Mouse (Mus musculus) forebrain, embryonic 11.5 days (tissue): ENCODE results near the gene Pawr. TPM values are rescaled to one million over a fixed set of nuclear protein-coding genes. Genes with fewer than 3 reads are reported as not detected.

Experiments
- ATAC-seq: fragments of 200-750 bp; cut with Nextera tagmentation; replicated peaks from 2 replicates; pipeline ENCODE4 v1.8.0; 2017; ENCODE audit warnings: moderate TSS enrichment; ENCODE audit not compliant: low FRiP score
- DNase-seq: peaks from one replicate; pipeline ENCODE4 v3.0.0-alpha.2; 2017; ENCODE audit warnings: low spot score
- H3K27ac ChIP-seq: fragments of 300-500 bp; sonication (generic); 2 replicates; pipeline ENCODE4 v1.5.1; 2014; ENCODE audit warnings: low read depth, low read length
- H3K27me3 ChIP-seq: fragments of 300-500 bp; sonication (generic); 2 replicates; pipeline ENCODE4 v1.6.1; 2014; ENCODE audit warnings: mild to moderate bottlenecking, low read length, mixed read lengths; ENCODE audit not compliant: control insufficient read depth, insufficient read depth
- H3K36me3 ChIP-seq: fragments of 300-500 bp; sonication (generic); 2 replicates; pipeline ENCODE4 v1.6.1; 2014; ENCODE audit warnings: mild to moderate bottlenecking, low read length, moderate library complexity, mixed read lengths; ENCODE audit not compliant: control insufficient read depth, insufficient read depth
- H3K4me1 ChIP-seq: fragments of 300-500 bp; sonication (generic); replicated peaks from 2 replicates; pipeline ENCODE4 v1.6.1; 2014; ENCODE audit warnings: low read length, mixed read lengths; ENCODE audit not compliant: control insufficient read depth, insufficient read depth
- H3K4me2 ChIP-seq: fragments of 300-500 bp; sonication (generic); 2 replicates; pipeline ENCODE4 v1.6.1; 2014; ENCODE audit warnings: low read depth, mild to moderate bottlenecking, low read length, moderate library complexity, mixed read lengths; ENCODE audit not compliant: severe bottlenecking
- H3K4me3 ChIP-seq: fragments of 300-500 bp; sonication (generic); 2 replicates; pipeline ENCODE4 v1.5.1; 2014; ENCODE audit warnings: low read depth, low read length
- H3K9ac ChIP-seq: fragments of 300-500 bp; sonication (generic); 2 replicates; pipeline ENCODE4 v1.6.1; 2014; ENCODE audit warnings: low read length
- H3K9me3 ChIP-seq: fragments of 300-500 bp; sonication (generic); 2 replicates; pipeline ENCODE4 v1.6.1; 2016; ENCODE audit warnings: low read length, mixed read lengths; ENCODE audit not compliant: control insufficient read depth
- WGBS: fragments of 180-500 bp; shearing (Covaris S2); extraction: QIAGEN DNeasy Blood & Tissue Kit; methylation state at CpG from one replicate; pipeline ENCODE4 v1.1.7; 2014; 5-methylcytosine and 5-hydroxymethylcytosine counted together
- polyA plus RNA-seq: library from polyadenylated mRNA; unstranded; fragments of >200 nt; fragmentation: Nextera tagmentation; extraction: Ambion mirVana; gene quantifications from 2 replicates; pipeline ENCODE4 v1.2.1, GENCODE M21; 2014

The Pawr gene
- polyA plus RNA-seq, 1 experiment from 2014 or later, result 18.3 TPM

DNA sequence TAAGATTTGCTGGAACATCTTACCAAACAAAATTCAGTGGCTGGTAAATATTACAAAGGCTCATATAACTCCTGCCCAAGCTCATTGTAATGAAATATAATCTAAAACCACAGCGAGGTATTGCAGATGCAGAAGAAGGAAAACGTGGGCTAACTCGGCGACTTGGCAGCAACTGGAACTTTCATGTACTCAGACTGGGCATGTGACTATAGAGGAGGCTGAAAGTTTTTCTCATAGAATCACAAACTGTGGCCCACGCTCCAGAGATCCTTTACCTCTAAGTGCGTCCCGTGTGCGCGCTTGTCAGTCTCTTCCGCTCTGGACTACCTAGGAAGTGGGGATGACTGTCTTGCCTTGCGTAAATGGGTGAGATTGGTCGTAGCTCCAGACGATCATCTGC lies 41.9 kb upstream of the Pawr start:
- no peak for ATAC-seq
- no peaks in the 10 kb centered on the region for H3K9me3 ChIP-seq
- H3K9ac ChIP-seq, result no peak overlapping the region
- H3K27me3 ChIP-seq, result no peaks in the 10 kb centered on the region
- H3K27ac ChIP-seq, result no peak overlapping the region
- H3K4me3 ChIP-seq, result no peak overlapping the region
- DNase-seq, result no peak
- H3K4me2 ChIP-seq, result no peak overlapping the region
- H3K36me3 ChIP-seq, result no peaks in the 10 kb centered on the region
- H3K4me1 ChIP-seq, result no peaks in the 10 kb centered on the region
- 97% methylated on average over 13 of the region's 13 CpGs for WGBS

DNA sequence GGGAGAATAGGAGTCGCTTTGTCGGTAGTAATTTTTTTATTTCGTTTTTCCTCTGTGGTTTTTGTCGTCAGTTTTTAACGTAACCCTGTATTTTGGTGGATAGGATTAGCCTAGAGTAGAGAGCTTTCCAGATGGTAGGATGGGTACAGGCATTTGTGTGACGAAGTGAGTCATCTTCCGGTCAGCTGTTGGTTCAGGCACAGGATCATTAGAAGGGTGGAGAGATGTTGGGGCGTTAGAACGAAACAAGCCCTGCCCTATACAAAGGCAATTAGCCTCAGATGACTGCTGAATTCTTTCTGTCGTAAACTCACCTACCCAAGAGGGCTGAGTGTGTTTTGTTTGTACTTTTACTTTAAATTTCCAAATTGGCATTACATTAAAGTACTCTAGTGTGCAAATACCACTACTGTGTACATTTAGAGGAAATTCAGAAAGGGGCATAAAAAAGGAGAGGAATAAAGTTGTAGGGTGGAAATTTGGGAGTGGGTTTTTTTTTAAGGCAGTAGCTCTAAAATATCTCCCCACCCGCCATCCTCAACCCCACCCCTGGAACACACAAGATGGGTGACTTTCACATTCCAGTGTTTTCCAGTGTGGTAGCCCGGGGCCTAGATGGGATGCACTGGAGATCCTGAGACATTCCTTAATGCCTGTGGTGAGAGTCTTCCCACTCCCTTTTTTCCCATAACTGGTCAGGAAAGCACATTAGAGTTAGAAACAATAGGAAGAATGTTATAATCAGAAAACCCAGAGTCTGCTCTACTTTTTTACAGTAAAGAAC lies 40.0 kb upstream of the Pawr start:
- no peaks in the 10 kb centered on the region for H3K9me3 ChIP-seq
- no peaks in the 10 kb centered on the region for H3K4me1 ChIP-seq
- WGBS, result 90% methylated on average over 12 of the region's 12 CpGs
- no peak overlapping the region for H3K27ac ChIP-seq
- ATAC-seq (no peak), DNase-seq (no peak)
- H3K36me3 ChIP-seq, result no peaks in the 10 kb centered on the region
- H3K4me3 ChIP-seq, result no peak overlapping the region
- no peak overlapping the region for H3K9ac ChIP-seq
- H3K4me2 ChIP-seq, result no peak overlapping the region
- no peaks in the 10 kb centered on the region for H3K27me3 ChIP-seq

DNA sequence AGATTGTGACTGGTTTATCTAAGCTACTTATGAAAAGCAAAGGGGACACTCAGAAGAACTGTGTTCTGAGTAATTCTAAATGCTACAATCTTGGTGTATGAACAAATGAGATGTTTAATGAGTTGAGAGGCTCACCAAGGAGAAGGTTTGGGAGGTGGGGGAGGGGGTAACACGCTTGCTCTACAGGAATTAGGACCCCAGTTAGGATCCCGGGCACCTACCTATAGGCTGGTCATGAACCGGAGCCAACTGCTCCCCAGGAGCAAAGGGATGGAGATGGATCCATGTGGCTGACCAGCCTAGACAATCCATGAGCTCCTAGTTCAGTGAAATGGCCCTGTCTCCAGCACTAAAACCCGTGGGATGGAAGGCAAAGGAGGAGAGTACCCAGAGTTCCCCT lies 39.3 kb upstream of the Pawr start:
- no peak overlapping the region for H3K4me3 ChIP-seq
- no peaks in the 10 kb centered on the region for H3K9me3 ChIP-seq
- no peak overlapping the region for H3K4me2 ChIP-seq
- H3K27ac ChIP-seq, result no peak overlapping the region
- no peaks in the 10 kb centered on the region for H3K27me3 ChIP-seq
- DNase-seq, result no peak
- no peaks in the 10 kb centered on the region for H3K4me1 ChIP-seq
- ATAC-seq, result no peak
- no peak overlapping the region for H3K9ac ChIP-seq
- H3K36me3 ChIP-seq, result no peaks in the 10 kb centered on the region
- WGBS, result 83% methylated on average over 4 of the region's 4 CpGs

DNA sequence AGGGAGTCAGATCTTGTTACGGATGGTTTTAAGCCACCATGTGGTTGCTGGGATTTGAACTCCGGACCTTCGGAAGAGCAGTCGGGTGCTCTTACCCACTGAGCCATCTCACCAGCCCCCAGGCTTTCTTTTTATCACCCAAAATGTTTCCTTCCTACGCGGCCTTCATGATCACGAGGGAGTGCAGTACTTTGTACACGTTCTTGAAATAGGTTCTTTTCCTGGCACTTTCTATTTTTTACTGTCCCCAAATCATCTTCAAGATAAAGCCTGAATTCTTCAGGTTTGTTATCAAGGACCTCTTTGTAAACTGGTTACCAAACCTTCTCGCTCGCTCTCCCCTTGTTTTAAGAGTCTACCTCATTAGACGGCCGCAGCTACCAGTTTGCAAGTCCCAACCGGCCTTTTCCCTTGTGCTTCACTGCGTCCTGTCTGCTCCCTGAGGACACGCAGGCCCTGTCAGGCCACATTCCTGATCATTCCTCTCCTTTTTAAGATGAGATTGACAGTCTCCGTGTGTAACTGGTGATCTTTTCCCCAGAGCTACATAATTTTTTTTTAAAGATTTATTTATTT lies 38.2 kb upstream of the Pawr start:
- Histone ChIP-seq H3K27ac (no peak overlapping the region), H3K4me1 (no peaks in the 10 kb centered on the region), H3K36me3 (no peaks in the 10 kb centered on the region), H3K27me3 (no peaks in the 10 kb centered on the region), H3K9me3 (no peaks in the 10 kb centered on the region), H3K4me3 (no peak overlapping the region), H3K4me2 (no peak overlapping the region), H3K9ac (no peak overlapping the region)
- no peak for DNase-seq
- 96% methylated on average over 16 of the region's 16 CpGs for WGBS
- no peak for ATAC-seq

DNA sequence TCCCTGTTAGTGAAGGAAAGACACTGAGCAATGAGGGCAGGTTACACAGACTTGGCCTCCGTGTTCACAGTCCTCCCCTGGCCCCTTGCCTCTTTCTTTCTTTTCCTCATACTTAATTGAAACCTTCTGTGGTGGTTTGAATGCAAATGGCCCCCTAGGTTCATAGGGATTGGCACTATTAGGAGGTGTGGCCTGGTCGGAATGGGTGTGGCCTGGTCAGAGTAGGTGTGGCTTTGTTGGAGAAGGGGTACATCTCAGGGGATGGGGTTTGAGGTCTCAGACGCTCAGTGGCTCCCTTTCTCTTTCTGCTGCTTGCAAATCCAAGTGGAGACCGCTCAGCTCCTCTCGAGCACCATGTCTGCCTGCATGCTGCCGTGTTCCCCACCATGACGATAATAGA lies 37.2 kb upstream of the Pawr start:
- Histone ChIP-seq H3K27ac (no peak overlapping the region), H3K27me3 (no peaks in the 10 kb centered on the region), H3K4me2 (no peak overlapping the region), H3K9me3 (no peaks in the 10 kb centered on the region), H3K4me3 (no peak overlapping the region), H3K4me1 (no peaks in the 10 kb centered on the region), H3K9ac (no peak overlapping the region), H3K36me3 (no peaks in the 10 kb centered on the region)
- ATAC-seq, result no peak
- DNase-seq, result no peak
- 78% methylated on average over 7 of the region's 7 CpGs for WGBS

DNA sequence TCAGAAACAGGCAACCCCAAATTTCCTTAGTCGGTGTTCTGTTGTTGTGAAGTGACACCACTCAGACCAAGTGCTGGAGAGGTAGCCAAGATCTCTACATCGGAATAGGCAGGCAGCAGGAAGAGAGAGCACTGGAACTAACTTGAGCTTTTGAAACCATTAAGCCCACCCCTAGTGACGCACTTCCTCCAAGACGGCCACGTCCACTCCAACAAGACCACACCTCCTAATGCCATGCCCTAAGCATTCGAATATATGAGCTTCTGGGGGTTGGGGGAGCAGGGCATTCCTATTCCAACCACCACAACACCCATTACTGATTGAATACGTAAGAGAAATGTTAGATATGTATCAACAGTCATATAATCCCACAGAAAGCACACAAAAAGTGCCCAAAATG lies 35.5 kb upstream of the Pawr start:
- Histone ChIP-seq H3K4me2 (no peak overlapping the region), H3K27ac (no peak overlapping the region), H3K4me3 (no peak overlapping the region), H3K27me3 (no peaks in the 10 kb centered on the region), H3K36me3 (no peaks in the 10 kb centered on the region), H3K9ac (no peak overlapping the region), H3K9me3 (no peaks in the 10 kb centered on the region), H3K4me1 (no peaks in the 10 kb centered on the region)
- ATAC-seq, result no peak
- 95% methylated on average over 7 of the region's 7 CpGs for WGBS
- no peak for DNase-seq

DNA sequence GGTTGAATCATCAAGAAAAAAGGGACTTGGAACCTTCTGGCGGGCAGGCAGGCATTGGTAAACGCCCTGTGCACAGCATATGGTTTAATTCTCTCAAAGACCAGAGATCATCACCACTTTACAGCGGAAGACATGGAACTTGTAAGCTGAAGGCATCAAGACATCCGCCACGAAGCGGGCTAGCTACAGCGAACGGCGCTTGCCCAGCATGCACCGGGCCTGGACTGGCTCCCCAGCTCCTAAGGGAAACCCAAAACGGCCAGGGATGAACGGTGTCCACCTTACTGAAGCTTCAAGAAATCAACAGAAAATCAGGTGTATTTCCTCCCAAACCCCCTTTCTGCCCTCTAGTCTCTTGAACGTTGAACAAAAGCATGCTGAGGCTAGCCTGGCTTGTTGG lies 33.7 kb upstream of the Pawr start:
- H3K9me3 ChIP-seq, result no peaks in the 10 kb centered on the region
- no peaks in the 10 kb centered on the region for H3K4me1 ChIP-seq
- no peak overlapping the region for H3K4me2 ChIP-seq
- DNase-seq, result no peak
- no peak overlapping the region for H3K27ac ChIP-seq
- no peak for ATAC-seq
- H3K36me3 ChIP-seq, result no peaks in the 10 kb centered on the region
- 96% methylated on average over 13 of the region's 13 CpGs for WGBS
- H3K27me3 ChIP-seq, result no peaks in the 10 kb centered on the region
- H3K4me3 ChIP-seq, result no peak overlapping the region
- no peak overlapping the region for H3K9ac ChIP-seq

DNA sequence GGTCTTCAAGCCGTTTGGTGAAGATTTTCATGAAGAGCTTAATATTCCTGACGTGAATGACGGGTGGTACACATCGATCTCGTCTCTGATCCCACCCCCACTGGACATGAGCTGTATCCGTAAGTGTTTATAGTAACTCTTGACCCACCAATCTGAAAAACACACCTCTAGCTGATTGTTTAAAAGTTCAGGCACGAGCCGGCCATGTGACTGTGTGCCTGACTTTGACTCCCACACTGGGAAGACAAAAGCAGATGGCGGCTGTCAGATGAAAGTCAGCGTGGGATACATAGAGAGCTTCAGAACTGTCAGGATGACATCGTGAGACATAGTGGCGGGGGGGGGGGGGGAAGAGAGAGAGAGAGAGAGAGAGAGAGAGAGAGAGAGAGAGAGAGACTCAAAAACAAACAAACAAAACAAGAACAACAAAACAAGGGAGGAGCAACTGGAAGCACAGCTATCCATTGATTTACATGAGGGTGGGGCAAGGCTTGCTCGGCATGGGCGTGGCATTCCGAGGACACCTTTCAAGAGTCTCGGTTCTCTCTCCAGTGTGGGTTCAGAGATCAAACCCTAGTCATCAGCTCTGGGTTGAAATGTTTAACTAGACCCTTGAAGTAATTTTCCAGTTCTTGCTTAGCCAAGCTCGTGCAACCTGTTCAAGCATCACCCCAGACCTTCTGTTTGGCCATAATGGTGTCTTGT lies 32.9 kb upstream of the Pawr start:
- H3K4me3 ChIP-seq, result no peak overlapping the region
- no peaks in the 10 kb centered on the region for H3K9me3 ChIP-seq
- H3K4me2 ChIP-seq, result no peak overlapping the region
- 87% methylated on average over 16 of the region's 17 CpGs for WGBS
- H3K9ac ChIP-seq, result no peak overlapping the region
- no peak overlapping the region for H3K27ac ChIP-seq
- no peaks in the 10 kb centered on the region for H3K36me3 ChIP-seq
- DNase-seq (no peak), ATAC-seq (no peak)
- H3K4me1 ChIP-seq, result no peaks in the 10 kb centered on the region
- no peaks in the 10 kb centered on the region for H3K27me3 ChIP-seq
